In genomic region chr16:14800209-14800608, GRCm38 (mm10) we compare ENCODE assay signal across 16 mouse cellular contexts.
DNase-seq lines count a peak whose midpoint lies in the region; ATAC-seq lines count a peak whose summit lies in the region.
"Had no signal": no experiment of that assay in that cellular context is flagged by ENCODE, and none has a peak within 500 bp of the region (broad histone marks: within the 10 kb centered on the region; RNA-seq: fewer than 3 reads in every experiment).

No protein-coding gene starts in this region.

- no peak for ATAC-seq in heart, embryonic 12.5 days (ENCODE audit: insufficient number of reproducible peaks, low FRiP score)
- ATAC-seq in activated CD4-positive, CD25-positive, alpha-beta regulatory T cell, adult 4 months: no peak
- ATAC-seq: forebrain, embryonic 13.5 days had no signal

- H3K9me3 ChIP-seq in heart, embryonic 12.5 days (replicated peaks): no peaks in the 10 kb centered on the region
- no peaks in the 10 kb centered on the region for H3K9me3 ChIP-seq in limb, embryonic 10.5 days (replicated peaks)
- H3K9me3 ChIP-seq: forebrain, embryonic 13.5 days; liver, embryonic 15.5 days; neural tube, embryonic 13.5 days had no signal

- no peaks in the 10 kb centered on the region for H3K36me3 ChIP-seq in heart, embryonic 12.5 days
- no peaks in the 10 kb centered on the region for H3K36me3 ChIP-seq in limb, embryonic 10.5 days
- H3K36me3 ChIP-seq: liver, embryonic 15.5 days; neural tube, embryonic 13.5 days had no signal

- no peak overlapping the region for H3K4me2 ChIP-seq in heart, embryonic 12.5 days
- H3K4me2 ChIP-seq: forebrain, embryonic 13.5 days; liver, embryonic 15.5 days; neural tube, embryonic 13.5 days had no signal

- 61% methylated on average over 13 of the region's 13 CpGs for WGBS in heart, embryonic 12.5 days
- WGBS in limb, embryonic 10.5 days: 58% methylated on average over 13 of the region's 13 CpGs

- H3K4me1 ChIP-seq in heart, embryonic 12.5 days (replicated peaks): no peaks in the 10 kb centered on the region
- no peaks in the 10 kb centered on the region for H3K4me1 ChIP-seq in limb, embryonic 10.5 days
- H3K4me1 ChIP-seq: forebrain, embryonic 13.5 days; liver, embryonic 15.5 days; megakaryocyte, embryonic 14.5 days; neural tube, embryonic 13.5 days had no signal

- no peak overlapping the region for H3K9ac ChIP-seq in heart, embryonic 12.5 days
- H3K9ac ChIP-seq: forebrain, embryonic 13.5 days; liver, embryonic 15.5 days; neural tube, embryonic 13.5 days had no signal

- DNase-seq in heart, adult 11 months: peak; percentile 87
- DNase-seq in embryo, embryonic 11 days: peak; percentile 26
- peak; percentile 42 for DNase-seq in limb, embryonic 10.5 days (ENCODE audit: low spot score)
- peak; percentile 46 for DNase-seq in urinary bladder, postnatal 25 days (ENCODE audit: low spot score)
- no peak for DNase-seq in layer of hippocampus, adult 9-11 months
- DNase-seq in right cerebral cortex, adult 18-20 months: no peak
- DNase-seq: cerebellum, adult 11 months; heart, postnatal 36 days; left cerebral cortex, postnatal 4 days had no signal

- no peak overlapping the region for H3K27ac ChIP-seq in heart, embryonic 12.5 days (ENCODE audit: poor library complexity, severe bottlenecking)
- peak overlapping the region; percentile 19; the same call in 1 of the 2 replicates for H3K27ac ChIP-seq in limb, embryonic 10.5 days
- H3K27ac ChIP-seq: forebrain, embryonic 13.5 days; kidney, postnatal 0 days; liver, embryonic 15.5 days; neural tube, embryonic 13.5 days had no signal

- H3K4me3 ChIP-seq in heart, embryonic 12.5 days: no peak overlapping the region
- no peak overlapping the region for H3K4me3 ChIP-seq in limb, embryonic 10.5 days
- H3K4me3 ChIP-seq: forebrain, embryonic 13.5 days; liver, embryonic 15.5 days; megakaryocyte, embryonic 14.5 days; neural tube, embryonic 13.5 days had no signal

- no peaks in the 10 kb centered on the region for H3K27me3 ChIP-seq in heart, embryonic 12.5 days (replicated peaks)
- no peaks in the 10 kb centered on the region for H3K27me3 ChIP-seq in limb, embryonic 10.5 days (ENCODE audit: low read depth, poor library complexity, severe bottlenecking)
- H3K27me3 ChIP-seq: forebrain, embryonic 13.5 days; liver, embryonic 15.5 days; megakaryocyte, embryonic 14.5 days; neural tube, embryonic 13.5 days had no signal

Comparison
In these comparisons a context has a peak if more than half of its experiments do, and no peak if none do; other contexts are left out.
1. DNase-seq: peak in heart, adult 11 months (single experiment), embryo, embryonic 11 days (single experiment), limb, embryonic 10.5 days (single experiment) and urinary bladder, postnatal 25 days (single experiment); none in layer of hippocampus, adult 9-11 months (single experiment) and right cerebral cortex, adult 18-20 months (single experiment).